Mouse (Mus musculus) gastrocnemius, adult 18-20 months (tissue): ENCODE results near the gene Uhrf2. TPM values are rescaled to one million over a fixed set of nuclear protein-coding genes. Genes with fewer than 3 reads are reported as not detected.

Experiments used
- DNase-seq: peaks from one replicate; pipeline ENCODE4 v3.0.0; 2021; ENCODE audit warnings: low spot score
- total RNA-seq, 2 experiments: library from RNA; stranded (reverse); gene quantifications; 2 replicates each; pipeline ENCODE4 v1.2.3; 2021

Gene Uhrf2
- total RNA-seq, 2 experiments from 2014 or later: 12.9 to 13.1 TPM

DNA sequence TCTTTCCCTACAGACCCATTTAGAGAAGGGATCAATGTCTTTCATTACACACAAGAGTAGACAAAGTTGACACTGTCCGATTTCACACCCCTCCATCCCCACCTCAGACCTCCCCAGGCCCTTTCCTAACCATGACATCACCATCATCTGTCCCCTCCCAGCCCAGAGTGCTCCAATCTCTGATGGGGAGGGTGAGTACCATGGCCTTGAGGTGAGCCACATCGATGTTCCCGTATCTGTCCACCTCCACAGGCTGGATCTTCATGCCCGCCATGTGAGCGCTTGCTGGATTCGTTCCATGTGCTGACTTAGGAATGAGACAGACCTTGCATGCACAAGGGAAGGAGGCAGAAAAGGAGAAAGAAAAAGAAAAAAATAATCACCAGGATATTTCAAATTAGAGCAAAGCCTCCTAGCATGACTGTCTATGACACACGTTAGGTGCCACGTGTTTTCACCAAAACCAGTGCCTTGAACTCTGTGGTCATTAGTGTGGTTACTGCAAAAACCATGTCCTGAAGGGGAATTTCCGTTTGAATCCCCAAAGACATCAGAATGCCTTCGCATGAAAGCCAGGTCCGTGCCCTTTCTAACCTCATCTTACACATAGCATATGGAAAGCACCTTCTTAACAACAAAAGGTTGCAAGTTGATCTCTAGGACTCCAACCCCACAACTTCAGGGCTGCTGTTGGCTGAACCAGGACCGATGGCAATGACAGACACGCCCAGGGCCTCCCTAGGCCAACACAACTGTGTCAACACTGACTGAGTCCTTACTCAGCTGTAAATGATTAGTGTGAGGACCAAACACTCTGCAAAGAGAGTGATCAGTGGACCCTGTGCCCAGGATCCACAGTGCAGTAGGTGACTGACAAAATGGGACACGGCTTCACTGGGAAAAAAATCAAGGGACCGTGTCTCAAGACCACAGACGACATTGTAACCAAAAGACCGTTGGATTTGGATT is 88.3 kb downstream of the Uhrf2 start:
- no peak for DNase-seq

DNA sequence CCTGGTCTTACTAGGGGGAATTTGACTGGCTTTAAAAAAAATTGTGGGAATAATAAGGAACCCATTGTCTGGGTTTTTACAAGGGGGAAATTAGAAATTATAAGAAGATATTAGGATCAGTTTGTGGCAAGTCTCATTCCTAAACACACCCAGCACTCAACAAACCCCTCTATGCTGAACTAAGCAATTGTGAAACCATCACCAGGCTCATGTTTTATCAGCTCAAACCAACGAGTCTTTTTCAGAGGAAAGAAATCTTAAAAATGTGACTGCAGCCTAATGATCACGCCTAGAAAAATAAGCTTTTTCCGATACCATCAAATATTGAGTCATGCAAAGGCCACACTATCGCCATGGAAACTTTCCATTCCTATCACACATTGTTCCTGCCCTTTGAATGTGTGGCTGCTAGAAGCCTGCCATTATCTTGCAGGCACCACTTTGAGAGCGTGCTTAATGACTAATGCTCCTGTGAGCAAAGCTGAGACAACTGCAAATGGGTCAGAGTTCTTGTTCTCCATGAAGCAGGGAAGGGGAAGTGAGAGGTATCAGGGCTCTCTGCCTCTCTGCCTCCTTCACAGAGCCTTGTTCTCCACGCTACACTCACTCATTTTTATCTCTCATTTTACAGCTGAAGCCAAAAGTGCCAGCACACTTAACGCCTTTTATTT is 94.8 kb downstream of the Uhrf2 start:
- DNase-seq: no peak

GRCm38 (mm10) chr19:30125670-30126059 is 95.4 kb downstream of the Uhrf2 start:
- DNase-seq: no peak

DNA sequence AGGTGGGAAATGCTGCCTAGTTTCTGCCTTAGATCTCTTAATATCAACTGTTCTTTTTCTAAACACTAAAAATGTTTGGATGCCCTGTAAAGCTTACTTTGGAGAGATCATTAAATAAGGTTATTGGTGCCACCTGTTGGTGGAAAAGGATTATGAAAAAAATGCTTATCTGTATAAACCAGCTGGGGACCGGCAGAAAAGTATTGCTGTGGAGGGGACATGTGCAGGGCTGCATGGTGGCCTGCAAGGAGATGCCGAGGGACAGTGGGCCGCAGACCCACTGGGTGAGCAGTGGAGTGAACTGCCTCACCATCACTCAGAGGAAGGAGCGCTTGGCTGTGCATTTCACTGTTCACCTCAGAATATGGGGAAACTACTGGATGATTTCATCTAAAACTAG is 97.9 kb downstream of the Uhrf2 start:
- peak; percentile 15 for DNase-seq

DNA sequence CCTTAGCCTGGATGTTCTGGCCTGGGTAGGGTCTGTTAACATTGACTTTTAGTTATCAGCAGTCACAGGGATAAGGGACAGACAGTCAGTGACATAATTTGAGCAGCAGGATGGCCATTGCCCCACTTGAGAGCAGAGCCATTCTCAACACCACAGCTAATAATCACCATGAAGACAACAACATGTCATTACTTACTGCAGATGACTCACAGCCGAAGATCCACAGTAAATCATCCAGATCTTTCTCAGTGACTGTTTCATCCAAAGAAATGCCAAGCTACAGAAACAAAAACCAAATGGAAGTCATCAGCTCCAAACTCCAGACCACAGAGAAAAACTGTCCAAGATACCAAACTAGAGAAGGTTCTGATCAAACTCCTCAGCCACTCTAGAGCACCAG is 106.0 kb downstream of the Uhrf2 start:
- DNase-seq: no peak

Other genes starting within 250 kb of the Uhrf2 start
- 10 to 100 TPM; 11.6 to 13.7 TPM for gene 9930021J03Rik, start 224.5 kb upstream of the Uhrf2 start, total RNA-seq
- gene Ranbp6, start 217.5 kb upstream of the Uhrf2 start, total RNA-seq: 10 to 100 TPM; 10.0 to 11.6 TPM
- gene Il33, start 105.4 kb upstream of the Uhrf2 start, total RNA-seq: 1 to 10 TPM; 3.8 to 8.0 TPM
- not detected for gene Trpd52l3, start 26.7 kb upstream of the Uhrf2 start, total RNA-seq
- gene Gldc, start 144.9 kb downstream of the Uhrf2 start, total RNA-seq: under 1 TPM; 0.14 to 0.17 TPM
- under 1 TPM in 1 of 2 experiments, not detected in 1; 0.21 TPM for gene Mbl2, start 202.4 kb downstream of the Uhrf2 start, total RNA-seq